Mouse (Mus musculus): ENCODE results near the gene Zdbf2. TPM values are rescaled to one million over a fixed set of nuclear protein-coding genes. Genes with fewer than 3 reads are reported as not detected.

The Zdbf2 gene
- polyA plus RNA-seq (2014; fragmentation: Nextera tagmentation; extraction: Ambion mirVana) = 5.7 and 7.6 TPM in 2 replicates

DNA sequence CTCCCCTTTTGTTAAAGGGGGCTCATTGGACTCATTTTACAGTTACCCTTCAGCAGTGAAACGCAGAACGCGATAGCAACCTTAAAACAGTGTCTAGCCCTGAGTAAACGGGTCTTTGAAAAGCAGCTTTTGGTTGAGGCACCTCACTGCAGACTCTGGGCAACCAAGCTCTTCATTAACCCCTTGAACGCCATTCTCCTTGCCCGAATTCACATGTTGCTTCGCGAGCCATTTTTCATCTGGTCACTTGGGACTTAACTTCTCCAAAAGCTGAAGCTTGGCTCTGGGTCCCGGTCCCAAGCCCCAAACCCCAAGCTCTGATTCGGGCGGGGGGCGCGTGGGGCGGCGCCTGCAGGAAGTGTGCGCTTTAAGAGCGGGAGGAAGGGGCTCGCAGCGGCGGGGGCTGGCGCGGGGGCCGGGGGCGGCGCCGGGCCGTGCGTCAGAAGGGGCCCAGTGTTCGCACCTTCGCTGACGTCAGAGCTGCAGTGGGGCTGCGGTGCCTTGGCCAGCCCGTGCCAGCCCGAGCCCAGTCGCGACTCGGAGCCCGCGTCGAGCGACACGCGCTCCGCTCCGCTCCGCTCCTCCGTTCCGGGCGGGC, at the start of gene Zdbf2:
Gene Zdbf2, plus strand, starts transcription at position 525 of the 598 bp plus-strand sequence.
- Histone ChIP-seq H3K9ac (peak within 1 kb of the TSS; percentile 67), H3K9me3 (ENCODE audit: low read depth, low read length) (no peaks in the 10 kb centered on the region), H3K27me3 (ENCODE audit: insufficient read depth, low read length) (peaks cover 82% of the 10 kb centered on the region), H3K36me3 (ENCODE audit: insufficient read depth) (no peaks in the 10 kb centered on the region), H3K27ac (ENCODE audit: low read depth) (peak within 1 kb of the TSS; percentile 65; the same call in 1 of the 2 replicates), H3K4me1 (ENCODE audit: insufficient read depth) (no peaks in the 10 kb centered on the region), H3K4me2 (peak within 1 kb of the TSS; percentile 70), H3K4me3 (ENCODE audit: low read depth, low read length) (peak within 1 kb of the TSS; percentile 53)
- TF ChIP-seq CTCF (IDR thresholded peaks at IDR 0.05; ENCODE audit: low read depth) = no peak
- 1% methylated on average over 49 of the region's 49 CpGs for WGBS
- peak; percentile 62 for DNase-seq
- ATAC-seq (ENCODE audit: insufficient read depth) = peak; percentile 90

DNA sequence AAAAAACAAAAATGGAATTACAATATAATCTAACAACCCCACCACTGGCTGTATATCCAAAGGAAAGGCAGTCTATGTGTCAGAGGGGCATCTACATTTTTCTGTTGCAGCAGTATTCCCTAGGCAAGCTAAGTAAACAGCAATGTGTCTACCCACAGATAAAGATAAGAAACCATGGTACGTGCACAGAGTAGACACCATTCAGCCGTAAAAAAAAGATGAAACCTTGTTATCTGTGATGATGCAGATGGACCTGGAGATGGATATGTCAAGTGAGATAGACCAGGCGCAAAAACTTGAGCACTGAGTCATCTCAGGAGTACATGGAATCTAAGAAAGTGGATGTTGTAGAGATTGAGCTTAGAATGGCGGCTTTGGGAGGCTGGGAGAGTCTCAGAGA, 48.1 kb upstream of the Zdbf2 start:
- Histone ChIP-seq H3K9ac (no peak overlapping the region), H3K4me3 (ENCODE audit: low read depth, low read length) (no peak overlapping the region), H3K9me3 (ENCODE audit: low read depth, low read length) (no peaks in the 10 kb centered on the region), H3K27ac (ENCODE audit: low read depth) (no peak overlapping the region), H3K36me3 (ENCODE audit: insufficient read depth) (no peaks in the 10 kb centered on the region), H3K27me3 (ENCODE audit: insufficient read depth, low read length) (no peaks in the 10 kb centered on the region), H3K4me1 (ENCODE audit: insufficient read depth) (no peaks in the 10 kb centered on the region), H3K4me2 (no peak overlapping the region)
- whole genome bisulfite sequencing = 50% methylated on average over 4 of the region's 4 CpGs
- DNase-seq (no peak), ATAC-seq (ENCODE audit: insufficient read depth) (no peak)
- TF ChIP-seq CTCF (IDR thresholded peaks at IDR 0.05; ENCODE audit: low read depth) = no peak

DNA sequence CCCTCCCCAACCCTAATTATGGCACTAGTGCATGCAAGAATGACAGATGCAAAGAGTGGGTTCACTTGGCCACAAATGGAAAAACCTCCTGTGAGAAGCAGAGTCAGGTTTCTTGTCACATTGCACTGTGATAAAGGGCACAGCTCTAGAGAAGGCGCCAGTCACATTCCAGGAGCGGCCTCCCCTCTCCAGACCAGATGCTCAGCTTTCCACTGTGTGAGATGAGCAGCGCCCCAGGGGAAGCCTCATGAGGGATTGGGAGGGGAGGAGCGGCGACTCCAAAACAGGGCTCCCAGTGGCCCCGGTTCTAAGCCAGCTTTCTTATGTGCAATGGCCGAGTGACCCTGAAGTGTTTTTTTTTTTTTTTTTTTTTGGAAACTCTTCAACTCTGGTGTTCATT, 47.2 kb upstream of the Zdbf2 start:
- TF ChIP-seq CTCF (IDR thresholded peaks at IDR 0.05; ENCODE audit: low read depth) = no peak
- ATAC-seq (ENCODE audit: insufficient read depth) (peak; percentile 14; the same call in 1 of the 2 replicates), DNase-seq (peak; percentile 21)
- H3K4me1 ChIP-seq (ENCODE audit: insufficient read depth) = no peaks in the 10 kb centered on the region
- H3K9ac ChIP-seq = no peak overlapping the region
- H3K27ac ChIP-seq (ENCODE audit: low read depth) = no peak overlapping the region
- H3K9me3 ChIP-seq (ENCODE audit: low read depth, low read length) = no peaks in the 10 kb centered on the region
- H3K36me3 ChIP-seq (ENCODE audit: insufficient read depth) = no peaks in the 10 kb centered on the region
- no peak overlapping the region for H3K4me2 ChIP-seq
- H3K27me3 ChIP-seq (ENCODE audit: insufficient read depth, low read length) = no peaks in the 10 kb centered on the region
- no peak overlapping the region for H3K4me3 ChIP-seq (ENCODE audit: low read depth, low read length)
- 4% methylated on average over 7 of the region's 7 CpGs for WGBS

DNA sequence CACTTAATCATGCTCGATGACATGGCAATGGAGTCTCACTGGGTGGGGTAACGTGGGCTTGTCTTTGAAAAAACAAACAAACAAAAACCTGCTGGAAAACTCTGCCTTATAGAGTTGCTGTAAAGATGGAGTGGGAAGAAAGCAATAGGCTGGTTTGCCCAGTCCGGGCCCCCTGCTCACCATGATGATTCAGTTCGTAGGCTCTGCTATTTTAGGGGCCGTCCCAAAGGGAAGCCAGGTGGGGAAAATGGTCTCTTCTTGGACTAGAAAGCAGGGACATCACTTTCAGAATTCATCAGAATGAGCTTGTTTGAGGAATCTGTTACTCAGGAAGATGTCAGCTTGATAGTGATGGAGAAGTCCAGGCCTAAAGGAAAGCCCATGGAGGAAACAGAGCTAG, 45.8 kb upstream of the Zdbf2 start:
- no peak overlapping the region for H3K9ac ChIP-seq
- 44% methylated on average over 5 of the region's 5 CpGs for WGBS
- no peak for DNase-seq
- no peaks in the 10 kb centered on the region for H3K27me3 ChIP-seq (ENCODE audit: insufficient read depth, low read length)
- TF ChIP-seq CTCF (IDR thresholded peaks at IDR 0.05; ENCODE audit: low read depth) = no peak
- H3K4me3 ChIP-seq (ENCODE audit: low read depth, low read length) = no peak overlapping the region
- no peak overlapping the region for H3K27ac ChIP-seq (ENCODE audit: low read depth)
- no peaks in the 10 kb centered on the region for H3K36me3 ChIP-seq (ENCODE audit: insufficient read depth)
- no peaks in the 10 kb centered on the region for H3K4me1 ChIP-seq (ENCODE audit: insufficient read depth)
- ATAC-seq (ENCODE audit: insufficient read depth) = no peak
- H3K4me2 ChIP-seq = no peak overlapping the region
- no peaks in the 10 kb centered on the region for H3K9me3 ChIP-seq (ENCODE audit: low read depth, low read length)

DNA sequence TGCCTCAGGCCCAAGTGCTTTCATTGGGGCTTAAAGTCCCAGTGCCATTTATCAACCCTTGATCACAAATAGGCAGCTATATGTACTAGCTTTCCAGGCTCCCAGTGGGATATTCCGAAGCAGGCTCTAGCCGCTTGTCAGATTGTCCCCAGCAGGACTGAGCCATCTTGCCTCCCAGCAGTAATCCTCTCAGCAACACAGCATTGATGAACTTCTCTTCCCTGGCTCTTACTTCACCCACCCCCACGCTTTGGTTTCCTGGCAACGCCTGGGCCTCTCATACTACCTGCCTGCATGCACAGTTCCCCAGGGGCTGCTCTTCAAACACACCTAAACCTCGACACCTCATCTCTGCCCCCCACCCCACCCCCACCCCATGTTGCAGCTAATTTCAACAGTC, 35.7 kb upstream of the Zdbf2 start:
- Histone ChIP-seq H3K4me3 (ENCODE audit: low read depth, low read length) (no peak overlapping the region), H3K27ac (ENCODE audit: low read depth) (no peak overlapping the region), H3K36me3 (ENCODE audit: insufficient read depth) (no peaks in the 10 kb centered on the region), H3K27me3 (ENCODE audit: insufficient read depth, low read length) (no peaks in the 10 kb centered on the region), H3K4me2 (no peak overlapping the region), H3K9ac (no peak overlapping the region), H3K4me1 (ENCODE audit: insufficient read depth) (no peaks in the 10 kb centered on the region), H3K9me3 (ENCODE audit: low read depth, low read length) (no peaks in the 10 kb centered on the region)
- no peak for ATAC-seq (ENCODE audit: insufficient read depth)
- no peak for TF ChIP-seq CTCF (IDR thresholded peaks at IDR 0.05; ENCODE audit: low read depth)
- WGBS = 15% methylated on average over 5 of the region's 5 CpGs
- DNase-seq = no peak

DNA sequence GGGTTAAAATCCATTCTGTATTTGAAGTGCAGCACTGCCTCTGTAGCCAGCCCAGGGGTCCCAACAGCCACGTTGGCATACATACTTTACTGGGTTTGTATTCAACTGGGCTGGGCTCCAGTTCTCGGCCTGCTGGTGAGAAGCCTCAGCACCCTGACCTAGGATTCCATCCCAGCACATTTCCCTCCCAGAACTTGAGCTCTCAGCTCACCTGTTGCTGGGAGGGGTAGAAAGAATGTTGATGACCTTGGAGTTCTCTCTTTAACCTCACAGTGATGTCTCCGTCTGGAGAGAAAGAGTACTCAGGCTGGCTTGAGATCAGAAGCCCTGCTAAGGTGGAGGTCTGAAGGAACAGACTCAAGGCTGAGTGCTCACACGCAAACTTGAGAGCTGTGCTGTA, 33.8 kb upstream of the Zdbf2 start:
- TF ChIP-seq CTCF (IDR thresholded peaks at IDR 0.05; ENCODE audit: low read depth) = no peak
- Histone ChIP-seq H3K4me2 (no peak overlapping the region), H3K9ac (no peak overlapping the region), H3K27me3 (ENCODE audit: insufficient read depth, low read length) (no peaks in the 10 kb centered on the region), H3K4me3 (ENCODE audit: low read depth, low read length) (no peak overlapping the region), H3K9me3 (ENCODE audit: low read depth, low read length) (no peaks in the 10 kb centered on the region), H3K36me3 (ENCODE audit: insufficient read depth) (no peaks in the 10 kb centered on the region), H3K4me1 (ENCODE audit: insufficient read depth) (no peaks in the 10 kb centered on the region), H3K27ac (ENCODE audit: low read depth) (no peak overlapping the region)
- ATAC-seq (ENCODE audit: insufficient read depth) (no peak), DNase-seq (no peak)
- 44% methylated on average over 4 of the region's 4 CpGs for WGBS

DNA sequence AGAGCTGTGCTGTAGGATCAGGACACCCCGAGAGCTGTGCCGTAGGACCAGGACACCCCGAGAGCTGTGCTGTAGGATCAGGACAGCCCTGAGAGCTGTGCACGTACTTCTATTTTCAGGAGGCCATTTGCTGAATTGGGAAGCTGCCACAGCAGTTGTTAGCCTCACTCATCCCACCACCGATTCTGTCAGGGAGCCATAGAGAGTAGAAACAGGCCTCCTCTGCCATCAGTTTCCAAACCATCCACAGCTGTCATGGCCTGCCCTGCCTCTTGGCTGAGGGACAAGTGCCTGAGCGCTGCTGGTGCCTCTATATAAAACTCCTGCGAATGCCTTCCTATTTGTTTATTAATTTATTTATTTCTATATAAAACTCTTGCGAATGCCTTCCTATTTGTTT, 33.3 kb upstream of the Zdbf2 start:
- no peak overlapping the region for H3K9ac ChIP-seq
- ATAC-seq (ENCODE audit: insufficient read depth) (no peak), DNase-seq (no peak)
- H3K27me3 ChIP-seq (ENCODE audit: insufficient read depth, low read length) = no peaks in the 10 kb centered on the region
- no peak overlapping the region for H3K4me2 ChIP-seq
- no peak for TF ChIP-seq CTCF (IDR thresholded peaks at IDR 0.05; ENCODE audit: low read depth)
- no peak overlapping the region for H3K4me3 ChIP-seq (ENCODE audit: low read depth, low read length)
- no peaks in the 10 kb centered on the region for H3K9me3 ChIP-seq (ENCODE audit: low read depth, low read length)
- no peak overlapping the region for H3K27ac ChIP-seq (ENCODE audit: low read depth)
- 76% methylated on average over 8 of the region's 8 CpGs for WGBS
- H3K4me1 ChIP-seq (ENCODE audit: insufficient read depth) = no peaks in the 10 kb centered on the region
- no peaks in the 10 kb centered on the region for H3K36me3 ChIP-seq (ENCODE audit: insufficient read depth)

Data from lung, embryonic 14.5 days (tissue).